Mouse (Mus musculus): Measurements from ENCODE around the gene Paxip1.

- TF ChIP-seq CTCF (IDR thresholded peaks at IDR 0.05; ENCODE audit: control insufficient read depth, insufficient read depth, insufficient replicate concordance, low read depth, low read length), result no peak
- TF ChIP-seq POLR2A (IDR thresholded peaks at IDR 0.05; ENCODE audit: control insufficient read depth, low read depth, low read length), result no peak
Observed at GRCm38 (mm10) chr5:27716026-27716425, 75.5 kb downstream of the Paxip1 start.
